Mouse (Mus musculus) gastrocnemius, adult 18-20 months (tissue): ENCODE results near the gene Slc25a31. TPM values are rescaled to one million over a fixed set of nuclear protein-coding genes. Genes with fewer than 3 reads are reported as not detected.
A peak's percentile ranks its signal among the peaks of the same experiment; 100 is the strongest.

Experiments
- DNase-seq: peaks from one replicate; pipeline ENCODE4 v3.0.0; 2021; ENCODE audit warnings: low spot score
- long read RNA-seq, 2 experiments: library from polyadenylated mRNA; stranded (forward); transcript quantifications; one replicate each; pipeline ENCODE4 v2.0.0; 2021
- total RNA-seq, 2 experiments: library from RNA; stranded (reverse); gene quantifications; 2 replicates each; pipeline ENCODE4 v1.2.3; 2021

Slc25a31 gene
- not detected for total RNA-seq
- long read RNA-seq, experiment 1, result 0 reads
- long read RNA-seq, experiment 2, result 0 reads

GRCm38 (mm10) chr3:40708655-40709054, at the start of gene Slc25a31:
Gene Slc25a31, plus strand, starts transcription at chr3:40708855.
- no peak for DNase-seq

GRCm38 (mm10) chr3:40660231-40660630, 48.4 kb upstream of the Slc25a31 start:
- no peak for DNase-seq

- peak; percentile 38 for DNase-seq
Measured at GRCm38 (mm10) chr3:40666109-40666508, 42.5 kb upstream of the Slc25a31 start.

- no peak for DNase-seq
Measured at GRCm38 (mm10) chr3:40666861-40667719, 41.6 kb upstream of the Slc25a31 start.

GRCm38 (mm10) chr3:40668889-40669288, 39.8 kb upstream of the Slc25a31 start:
- DNase-seq, result no peak

GRCm38 (mm10) chr3:40669395-40669794, 39.3 kb upstream of the Slc25a31 start:
- DNase-seq, result no peak

- no peak for DNase-seq
Measured at GRCm38 (mm10) chr3:40673515-40673914, 35.1 kb upstream of the Slc25a31 start.

GRCm38 (mm10) chr3:40674873-40675405, 33.7 kb upstream of the Slc25a31 start:
- DNase-seq, result no peak

GRCm38 (mm10) chr3:40678856-40679255, 29.8 kb upstream of the Slc25a31 start:
- DNase-seq, result no peak

- peak; percentile 39 for DNase-seq
Measured at GRCm38 (mm10) chr3:40682404-40682803, 26.3 kb upstream of the Slc25a31 start.

- DNase-seq, result no peak
Measured at GRCm38 (mm10) chr3:40683171-40683570, 25.5 kb upstream of the Slc25a31 start.

- DNase-seq, result no peak
Measured at GRCm38 (mm10) chr3:40685855-40686515, 22.7 kb upstream of the Slc25a31 start.

GRCm38 (mm10) chr3:40686836-40687235, 21.8 kb upstream of the Slc25a31 start:
- DNase-seq, result no peak

GRCm38 (mm10) chr3:40687588-40687987, 21.1 kb upstream of the Slc25a31 start:
- no peak for DNase-seq

- DNase-seq, result no peak
Measured at GRCm38 (mm10) chr3:40691566-40691965, 17.1 kb upstream of the Slc25a31 start.

- no peak for DNase-seq
Measured at GRCm38 (mm10) chr3:40693435-40693834, 15.2 kb upstream of the Slc25a31 start.

GRCm38 (mm10) chr3:40693960-40694359, 14.7 kb upstream of the Slc25a31 start:
- DNase-seq, result no peak

- DNase-seq, result no peak
Measured at GRCm38 (mm10) chr3:40694438-40694837, 14.2 kb upstream of the Slc25a31 start.

- no peak for DNase-seq
Measured at GRCm38 (mm10) chr3:40695162-40695561, 13.5 kb upstream of the Slc25a31 start.

- no peak for DNase-seq
Measured at GRCm38 (mm10) chr3:40698834-40699233, 9.8 kb upstream of the Slc25a31 start.

- no peak for DNase-seq
Measured at GRCm38 (mm10) chr3:40704816-40705430, 3.7 kb upstream of the Slc25a31 start.

- DNase-seq, result no peak
Measured at GRCm38 (mm10) chr3:40716056-40716455, 7.4 kb downstream of the Slc25a31 start.
